Mouse (Mus musculus) cerebellum, adult 2 months (tissue): ENCODE data around the gene Anapc15-ps.

Experiments
- CTCF ChIP-seq: fragments of 200-500 bp; IDR thresholded peaks from 2 replicates; pipeline ENCODE4 v1.5.1; 2011; ENCODE audit warnings: low read depth, mild to moderate bottlenecking, control low read depth, low read length, moderate library complexity, borderline replicate concordance; ENCODE audit not compliant: insufficient read depth
- POLR2A ChIP-seq: fragments of 200-500 bp; IDR thresholded peaks from 2 replicates; pipeline ENCODE4 v1.6.1; 2011; ENCODE audit warnings: low read length, control low read depth, borderline replicate concordance; ENCODE audit not compliant: insufficient read depth

DNA sequence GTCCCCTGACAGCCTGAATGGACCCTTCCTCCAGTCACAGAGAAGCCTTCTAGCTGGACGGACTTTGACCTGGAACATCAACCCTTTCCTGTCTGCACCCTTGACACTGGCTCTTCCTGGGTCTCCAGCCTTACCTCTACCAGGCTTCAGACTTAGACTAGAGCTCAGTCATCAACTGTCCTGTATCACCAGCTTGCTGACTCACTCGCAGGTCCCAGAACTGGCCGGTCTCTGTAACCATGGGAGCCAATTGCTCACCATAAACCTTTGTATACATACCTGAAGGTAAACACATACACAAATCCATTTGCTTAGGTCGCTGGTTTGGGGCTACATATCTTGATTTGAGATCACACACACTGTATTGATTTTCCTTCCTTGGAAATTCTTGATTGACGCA, 33.8 kb downstream of the Anapc15-ps start:
- TF ChIP-seq CTCF = no peak
- TF ChIP-seq POLR2A = no peak
